Mouse (Mus musculus) liver, adult 10 weeks (tissue): ENCODE measurements around the gene Usp29. TPM values are rescaled to one million over a fixed set of nuclear protein-coding genes. Genes with fewer than 3 reads are reported as not detected.

Experiments used
- polyA plus RNA-seq: library from polyadenylated mRNA; stranded (reverse); fragments of 350-450 nt; fragmentation: Illumina TruSeq; extraction: RNeasy Lipid Tissue Mini Kit (QIAGEN cat#74804); gene quantifications from one replicate; pipeline ENCODE4 v1.2.3, GENCODE M21; 2014; ENCODE audit warnings: low read depth, low replicate concordance

Usp29 gene
- polyA plus RNA-seq, result not detected

GRCm38 (mm10) chr7:6730241-6730640, at the start of gene Usp29, which contains the start of gene Peg3:
Gene Usp29 (plus strand): TSS chr7:6730578.
Gene Peg3 (minus strand): TSS chr7:6730431.

GRCm38 (mm10) chr7:6696241-6697045, 33.9 kb upstream of the Usp29 start, which contains the start of gene Zim1:
Gene Zim1 (minus strand): TSS chr7:6696450.

GRCm38 (mm10) chr7:6995251-6995650, 264.9 kb downstream of the Usp29 start, which contains the start of gene Aurkc:
Gene Aurkc (plus strand): TSS chr7:6995300.

Other genes with a start within 250 kb of the Usp29 start
- gene Olfr5, start 243.6 kb upstream of the Usp29 start, polyA plus RNA-seq, result not detected
- gene Olfr1347, start 230.8 kb upstream of the Usp29 start, polyA plus RNA-seq, result not detected
- gene Olfr1348, start 221.8 kb upstream of the Usp29 start, polyA plus RNA-seq, result not detected
- not detected for gene Olfr1349, start 207.6 kb upstream of the Usp29 start, polyA plus RNA-seq
- gene Olfr1350, start 165.7 kb upstream of the Usp29 start, polyA plus RNA-seq, result not detected
- gene Zim1, start 34.1 kb upstream of the Usp29 start, polyA plus RNA-seq, result 0.08 TPM
- 7.1 TPM for gene Peg3, start 147 bp upstream of the Usp29 start, polyA plus RNA-seq